Mouse (Mus musculus) CD4-positive helper T cell, adult 2 months (primary cell): ENCODE measurements around the gene Gm30737.
"Not testable (repeated sequence)": the region's sequence is repeated elsewhere in the genome, so short reads cannot be mapped to it uniquely, and the experiment has no call there.

Experiments
- DNase-seq: peaks from one replicate; pipeline ENCODE4 v3.0.0-alpha.2; 2012; ENCODE audit warnings: low read depth, missing footprints, low spot score

Gene Gm30737

GRCm38 (mm10) chrY:14400410-14400809 lies at the start of gene Gm30737:
Gm30737 (plus strand) TSS chrY:14400710.
- DNase-seq, result not testable (repeated sequence)
